Mouse (Mus musculus) olfactory bulb, adult 2 months (tissue): Measurements from ENCODE around the gene Olfr1303. TPM values are rescaled to one million over a fixed set of nuclear protein-coding genes. Genes with fewer than 3 reads are reported as not detected.

ENCODE experiments used
- H3K27ac ChIP-seq: fragments of 200-500 bp; 2 replicates; pipeline ENCODE4 v1.5.1; 2012; ENCODE audit warnings: low read depth, low read length; ENCODE audit not compliant: insufficient read depth
- H3K4me1 ChIP-seq: fragments of 200-500 bp; 2 replicates; pipeline ENCODE4 v1.6.1; 2012; ENCODE audit warnings: low read length; ENCODE audit not compliant: control insufficient read depth, insufficient read depth
- H3K4me3 ChIP-seq: fragments of 200-500 bp; 2 replicates; pipeline ENCODE4 v1.5.1; 2012; ENCODE audit warnings: mild to moderate bottlenecking, low read depth, low read length, moderate library complexity; ENCODE audit not compliant: insufficient read depth
- CTCF ChIP-seq: fragments of 200-500 bp; IDR thresholded peaks from 2 replicates; pipeline ENCODE4 v1.5.1; 2012; ENCODE audit warnings: low read depth, mild to moderate bottlenecking, low read length, moderate library complexity; ENCODE audit not compliant: insufficient read depth
- POLR2A ChIP-seq: fragments of 200-500 bp; IDR thresholded peaks from 2 replicates; pipeline ENCODE4 v1.6.1; 2012; ENCODE audit warnings: mild to moderate bottlenecking, low read depth, low read length, moderate library complexity; ENCODE audit not compliant: insufficient read depth
- WGBS: fragments of 180-500 bp; shearing (Covaris S2); methylation state at CpG from one replicate; pipeline ENCODE4 v1.1.7; 2018; 5-methylcytosine and 5-hydroxymethylcytosine counted together
- polyA plus RNA-seq: library from polyadenylated mRNA; stranded (reverse); fragments of >200 nt; gene quantifications from 2 replicates; pipeline ENCODE4 v1.2.4, GENCODE M21; 2012; ENCODE audit warnings: low replicate concordance; ENCODE audit not compliant: missing spikeins, insufficient read depth, insufficient read length

The Olfr1303 gene
- not detected in 2 replicates for polyA plus RNA-seq

DNA sequence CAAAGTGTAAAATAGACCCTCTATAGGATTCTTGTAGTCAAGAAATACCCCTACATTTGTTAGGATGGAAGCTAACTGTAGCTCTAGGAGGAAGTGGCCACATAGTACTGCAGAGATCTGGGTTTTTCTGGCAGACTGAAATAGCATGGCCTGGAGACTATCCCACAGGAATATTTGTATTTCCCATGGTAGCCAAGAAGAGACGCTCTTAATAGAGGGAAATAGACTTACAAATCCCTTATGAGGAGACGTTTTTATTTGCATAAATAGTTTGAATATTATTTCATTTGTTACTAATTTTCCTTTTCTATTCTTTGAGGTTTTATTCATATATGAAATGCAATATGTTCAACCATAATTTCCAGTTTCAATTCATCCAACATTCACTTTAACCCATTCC is at the start of gene Olfr1303:
TSS of gene Olfr1303 (minus strand) at position 101 of the 400 bp plus-strand sequence.
- Histone ChIP-seq H3K4me1 (no peaks in the 10 kb centered on the region), H3K27ac (no peak within 1 kb of the TSS), H3K4me3 (no peak within 1 kb of the TSS)
- TF ChIP-seq CTCF = no peak
- TF ChIP-seq POLR2A = no peak
- 84% methylated on average over 2 of the region's 2 CpGs for WGBS

GRCm38 (mm10) chr2:111812936-111813335 is 7.2 kb downstream of the Olfr1303 start:
- no peaks in the 10 kb centered on the region for H3K4me1 ChIP-seq
- no peak overlapping the region for H3K4me3 ChIP-seq
- no peak overlapping the region for H3K27ac ChIP-seq
- TF ChIP-seq CTCF = no peak
- no peak for TF ChIP-seq POLR2A

GRCm38 (mm10) chr2:111777129-111777528 is 43.0 kb downstream of the Olfr1303 start, which contains the start of gene Olfr1302:
Olfr1302 (plus strand) TSS chr2:111777429.
- no peak for TF ChIP-seq CTCF
- TF ChIP-seq POLR2A = no peak
- 82% methylated on average over 2 of the region's 2 CpGs for WGBS

More at GRCm38 (mm10) chr2:111777129-111777528, 43.0 kb downstream of the Olfr1303 start, which contains the start of gene Olfr1302:
- Histone ChIP-seq H3K27ac (no peak within 1 kb of the TSS), H3K4me1 (no peaks in the 10 kb centered on the region), H3K4me3 (no peak within 1 kb of the TSS)

Other genes starting within 250 kb of the Olfr1303 start
- not detected in 2 replicates for gene Olfr1297, start 193.8 kb downstream of the Olfr1303 start, polyA plus RNA-seq
- gene Olfr1298, start 171.1 kb downstream of the Olfr1303 start, polyA plus RNA-seq = not detected in 2 replicates
- gene Olfr1299, start 158.9 kb downstream of the Olfr1303 start, polyA plus RNA-seq = not detected in 2 replicates
- not detected in 2 replicates for gene Olfr1301, start 69.3 kb downstream of the Olfr1303 start, polyA plus RNA-seq
- not detected in 2 replicates for gene Olfr1302, start 42.9 kb downstream of the Olfr1303 start, polyA plus RNA-seq
- not detected in 2 replicates for gene Olfr1305, start 56.8 kb upstream of the Olfr1303 start, polyA plus RNA-seq
- gene Olfr1306, start 95.9 kb upstream of the Olfr1303 start, polyA plus RNA-seq = not detected in 2 replicates
- gene Olfr1307, start 129.1 kb upstream of the Olfr1303 start, polyA plus RNA-seq = not detected in 2 replicates
- not detected in 2 replicates for gene Olfr1308, start 144.6 kb upstream of the Olfr1303 start, polyA plus RNA-seq
- not detected in 2 replicates for gene Olfr1309, start 169.9 kb upstream of the Olfr1303 start, polyA plus RNA-seq
- gene Olfr1310, start 192.4 kb upstream of the Olfr1303 start, polyA plus RNA-seq = not detected in 2 replicates
- not detected in 2 replicates for gene Olfr1311, start 204.1 kb upstream of the Olfr1303 start, polyA plus RNA-seq
- not detected in 2 replicates for gene Olfr1312, start 229.9 kb upstream of the Olfr1303 start, polyA plus RNA-seq